Mouse (Mus musculus): ENCODE data around the gene Susd1. TPM values are rescaled to one million over a fixed set of nuclear protein-coding genes. Genes with fewer than 3 reads are reported as not detected.

Susd1 gene
- total and polyA plus RNA-seq, 3 experiments: 49.0 to 180 (median 67.6) TPM

DNA sequence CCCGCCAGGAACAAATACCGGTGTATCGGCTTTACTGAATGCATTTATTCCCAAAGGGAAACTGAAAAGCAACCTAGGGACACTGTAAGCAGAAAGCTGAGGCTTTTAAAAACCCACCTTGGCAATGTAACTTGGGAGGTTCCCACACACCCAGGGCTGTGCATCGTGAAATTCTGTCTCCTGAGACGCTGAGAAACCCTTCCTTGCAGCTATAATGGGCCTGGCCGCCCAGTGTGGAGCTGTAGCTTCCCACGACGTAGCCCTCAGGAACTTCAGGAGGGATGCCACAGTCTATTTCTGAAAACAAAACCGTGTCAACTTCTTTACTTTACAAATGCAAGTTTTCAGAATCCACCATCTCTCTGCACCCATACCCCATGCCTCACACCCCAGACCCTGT is 27.3 kb downstream of the Susd1 start:
- 0 out of 2 replicates have a peak, but pooled peaks cover 1% of the 10 kb centered on the region for H3K79me2 ChIP-seq (ENCODE audit: control insufficient read depth, insufficient read depth, low read length, poor library complexity)
- no peak overlapping the region for H3K4me3 ChIP-seq (ENCODE audit: control insufficient read depth in 1 of 2, insufficient read depth in 1 of 2, low read depth in 2 of 2, low read length in 2 of 2)
- H3K9ac ChIP-seq (ENCODE audit: control insufficient read depth, low read depth, low read length, poor library complexity, severe bottlenecking): no peak overlapping the region
- no peaks in the 10 kb centered on the region for H3K4me1 ChIP-seq (ENCODE audit: control insufficient read depth in 1 of 2, insufficient read depth in 2 of 2, low read length in 2 of 2)
- H3K36me3 ChIP-seq (ENCODE audit: control insufficient read depth in 1 of 2, insufficient read depth in 2 of 2, low read length in 2 of 2): peaks cover 0 to 45% of the 10 kb centered on the region in 2 experiments; a peak in 2 of 4 replicates
- H3K27ac ChIP-seq (ENCODE audit: control insufficient read depth, low read depth, low read length): no peak overlapping the region
- no peak for DNase-seq (ENCODE audit: low read depth, low spot score)
- no peaks in the 10 kb centered on the region for H3K9me3 ChIP-seq (replicated peaks; ENCODE audit: insufficient read depth, low read length)
- H3K27me3 ChIP-seq (ENCODE audit: control insufficient read depth in 1 of 2, insufficient read depth in 2 of 2, low read length in 2 of 2): no peaks in the 10 kb centered on the region
- TF ChIP-seq MAX (IDR thresholded peaks at IDR 0.05; ENCODE audit: low read length): no peak
- TF ChIP-seq USF2 (IDR thresholded peaks at IDR 0.05; ENCODE audit: borderline replicate concordance in 1 of 2, insufficient read depth in 1 of 2, low read depth in 1 of 2, low read length in 2 of 2): no peak
- TF ChIP-seq JUND (IDR thresholded peaks at IDR 0.05; ENCODE audit: low read depth, low read length): no peak
- TF ChIP-seq MEF2A (IDR thresholded peaks at IDR 0.05; ENCODE audit: extremely low read depth, insufficient replicate concordance, low read depth, low read length, poor library complexity, severe bottlenecking): no peak
- no peak for TF ChIP-seq POLR2AphosphoS2 (IDR thresholded peaks at IDR 0.05; ENCODE audit: low read length)
- no peak for TF ChIP-seq TCF12 (IDR thresholded peaks at IDR 0.05; ENCODE audit: low read depth, low read length)
- no peak for TF ChIP-seq E2F4 (IDR thresholded peaks at IDR 0.05; ENCODE audit: borderline replicate concordance, low read depth, low read length)
- TF ChIP-seq HCFC1 (IDR thresholded peaks at IDR 0.05; ENCODE audit: low read depth, low read length): no peak
- no peak for TF ChIP-seq SIN3A (IDR thresholded peaks at IDR 0.05; ENCODE audit: low read length)
- no peak for TF ChIP-seq CHD1 (IDR thresholded peaks at IDR 0.05; ENCODE audit: low read depth, low read length)
- no peak for TF ChIP-seq SMC3 (IDR thresholded peaks at IDR 0.05; ENCODE audit: low read depth, low read length)
- no peak for TF ChIP-seq UBTF (IDR thresholded peaks at IDR 0.05; ENCODE audit: borderline replicate concordance, insufficient read depth, low read depth, low read length)
- no peak for TF ChIP-seq ETS1 (IDR thresholded peaks at IDR 0.05; ENCODE audit: low read depth, low read length)
- TF ChIP-seq NRF1 (IDR thresholded peaks at IDR 0.05; ENCODE audit: insufficient read depth, low read depth, low read length, poor library complexity, severe bottlenecking): no peak
- no peak for TF ChIP-seq USF1 (IDR thresholded peaks at IDR 0.05; ENCODE audit: low read depth, low read length)
- TF ChIP-seq MAFK (IDR thresholded peaks at IDR 0.05; ENCODE audit: borderline replicate concordance, low read depth, low read length): no peak
- no peak for TF ChIP-seq MYC (IDR thresholded peaks at IDR 0.05; ENCODE audit: low read depth, low read length)
- no peak for TF ChIP-seq MYB (IDR thresholded peaks at IDR 0.05; ENCODE audit: low read depth, low read length)
- no peak for TF ChIP-seq ZKSCAN1 (IDR thresholded peaks at IDR 0.05; ENCODE audit: low read depth, low read length)

GRCm38 (mm10) chr4:59407766-59408165 is 30.7 kb downstream of the Susd1 start:
- Histone ChIP-seq H3K9ac (ENCODE audit: control insufficient read depth, low read depth, low read length, poor library complexity, severe bottlenecking) (no peak overlapping the region), H3K79me2 (ENCODE audit: control insufficient read depth, insufficient read depth, low read length, poor library complexity) (no peaks in the 10 kb centered on the region), H3K9me3 (replicated peaks; ENCODE audit: insufficient read depth, low read length) (no peaks in the 10 kb centered on the region), H3K27ac (ENCODE audit: control insufficient read depth, low read depth, low read length) (no peak overlapping the region), H3K27me3 (ENCODE audit: control insufficient read depth in 1 of 2, insufficient read depth in 2 of 2, low read length in 2 of 2) (no peaks in the 10 kb centered on the region), H3K36me3 (ENCODE audit: control insufficient read depth in 1 of 2, insufficient read depth in 2 of 2, low read length in 2 of 2) (peaks cover 0 to 41% of the 10 kb centered on the region in 2 experiments; a peak in 2 of 4 replicates), H3K4me3 (ENCODE audit: control insufficient read depth in 1 of 2, insufficient read depth in 1 of 2, low read depth in 2 of 2, low read length in 2 of 2) (no peak overlapping the region), H3K4me1 (ENCODE audit: control insufficient read depth in 1 of 2, insufficient read depth in 2 of 2, low read length in 2 of 2) (no peaks in the 10 kb centered on the region)
- DNase-seq (ENCODE audit: low read depth, low spot score): no peak
- TF ChIP-seq MAFK (IDR thresholded peaks at IDR 0.05; ENCODE audit: borderline replicate concordance, low read depth, low read length) (no peak), E2F4 (IDR thresholded peaks at IDR 0.05; ENCODE audit: borderline replicate concordance, low read depth, low read length) (no peak), JUND (IDR thresholded peaks at IDR 0.05; ENCODE audit: low read depth, low read length) (no peak), SIN3A (IDR thresholded peaks at IDR 0.05; ENCODE audit: low read length) (no peak), MEF2A (IDR thresholded peaks at IDR 0.05; ENCODE audit: extremely low read depth, insufficient replicate concordance, low read depth, low read length, poor library complexity, severe bottlenecking) (no peak), USF1 (IDR thresholded peaks at IDR 0.05; ENCODE audit: low read depth, low read length) (no peak), POLR2AphosphoS5 (IDR thresholded peaks at IDR 0.05; ENCODE audit: borderline replicate concordance, low read depth, low read length) (no peak)

All from MEL (cell line).